Mouse (Mus musculus): ENCODE data around the gene Sncb. TPM values are rescaled to one million over a fixed set of nuclear protein-coding genes. Genes with fewer than 3 reads are reported as not detected.

The Sncb gene
- polyA plus RNA-seq, 1 experiment from 2014 or later: not detected

DNA sequence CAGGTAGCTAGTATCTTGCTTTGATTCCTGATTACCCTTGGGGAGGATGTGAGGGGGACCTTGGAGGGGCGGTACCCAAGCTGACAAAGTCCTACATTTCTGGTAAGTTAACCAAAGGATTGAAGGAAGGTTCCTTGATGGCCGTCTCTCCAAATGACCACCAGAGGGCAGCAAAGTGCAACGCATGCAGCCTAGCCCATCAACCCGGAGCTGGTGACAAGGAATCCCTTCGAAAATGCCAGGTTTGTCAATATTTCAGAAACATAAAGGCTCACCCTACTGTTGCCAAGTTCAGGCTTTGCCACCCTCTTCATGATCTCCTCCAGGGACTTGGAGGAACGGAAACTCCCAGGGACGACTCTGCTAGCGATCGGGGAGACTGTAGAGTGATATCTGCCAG is 33.3 kb upstream of the Sncb start:
- WGBS: 20% methylated on average over 9 of the region's 9 CpGs
- no peak for ATAC-seq (ENCODE audit: insufficient number of reproducible peaks, low FRiP score, low TSS enrichment, low read depth)
- Histone ChIP-seq H3K4me1 (ENCODE audit: control insufficient read depth, insufficient read depth, low read length) (no peaks in the 10 kb centered on the region), H3K4me3 (ENCODE audit: low read depth, low read length) (no peak overlapping the region), H3K36me3 (ENCODE audit: control insufficient read depth, insufficient read depth, low read length) (no peaks in the 10 kb centered on the region), H3K9ac (ENCODE audit: low read length) (no peak overlapping the region), H3K27ac (replicated peaks; ENCODE audit: low read depth, low read length) (no peak overlapping the region), H3K9me3 (ENCODE audit: control insufficient read depth, low read length) (no peaks in the 10 kb centered on the region), H3K27me3 (ENCODE audit: control insufficient read depth, insufficient read depth, low read length) (no peaks in the 10 kb centered on the region), H3K4me2 (ENCODE audit: low read depth, severe bottlenecking) (no peak overlapping the region)
- peak; percentile 85 for DNase-seq (ENCODE audit: low spot score)

DNA sequence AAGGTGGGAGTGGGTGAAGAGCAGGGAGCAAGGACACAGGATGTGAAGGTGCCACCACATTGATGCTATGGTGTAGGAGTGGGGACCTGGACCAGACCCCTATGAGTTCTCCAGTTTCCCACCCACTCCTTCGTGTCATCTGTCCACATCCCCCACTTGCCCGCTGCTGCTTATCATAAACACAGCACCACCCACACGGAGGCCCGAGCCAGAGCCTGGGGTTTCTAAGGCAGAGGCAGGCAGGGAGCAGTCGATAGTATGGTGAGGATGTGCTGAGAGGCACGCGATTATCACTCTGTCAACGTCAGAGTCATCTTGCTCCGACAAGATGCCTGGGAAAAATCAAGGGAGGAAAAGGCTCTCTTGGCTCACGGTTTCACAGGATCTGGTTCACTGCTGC is 32.3 kb upstream of the Sncb start:
- DNase-seq (ENCODE audit: low spot score): no peak
- H3K9me3 ChIP-seq (ENCODE audit: control insufficient read depth, low read length): no peaks in the 10 kb centered on the region
- no peak for ATAC-seq (ENCODE audit: insufficient number of reproducible peaks, low FRiP score, low TSS enrichment, low read depth)
- no peak overlapping the region for H3K27ac ChIP-seq (replicated peaks; ENCODE audit: low read depth, low read length)
- no peaks in the 10 kb centered on the region for H3K27me3 ChIP-seq (ENCODE audit: control insufficient read depth, insufficient read depth, low read length)
- H3K4me3 ChIP-seq (ENCODE audit: low read depth, low read length): no peak overlapping the region
- no peaks in the 10 kb centered on the region for H3K36me3 ChIP-seq (ENCODE audit: control insufficient read depth, insufficient read depth, low read length)
- no peak overlapping the region for H3K4me2 ChIP-seq (ENCODE audit: low read depth, severe bottlenecking)
- 72% methylated on average over 10 of the region's 10 CpGs for WGBS
- H3K9ac ChIP-seq (ENCODE audit: low read length): no peak overlapping the region
- no peaks in the 10 kb centered on the region for H3K4me1 ChIP-seq (ENCODE audit: control insufficient read depth, insufficient read depth, low read length)

DNA sequence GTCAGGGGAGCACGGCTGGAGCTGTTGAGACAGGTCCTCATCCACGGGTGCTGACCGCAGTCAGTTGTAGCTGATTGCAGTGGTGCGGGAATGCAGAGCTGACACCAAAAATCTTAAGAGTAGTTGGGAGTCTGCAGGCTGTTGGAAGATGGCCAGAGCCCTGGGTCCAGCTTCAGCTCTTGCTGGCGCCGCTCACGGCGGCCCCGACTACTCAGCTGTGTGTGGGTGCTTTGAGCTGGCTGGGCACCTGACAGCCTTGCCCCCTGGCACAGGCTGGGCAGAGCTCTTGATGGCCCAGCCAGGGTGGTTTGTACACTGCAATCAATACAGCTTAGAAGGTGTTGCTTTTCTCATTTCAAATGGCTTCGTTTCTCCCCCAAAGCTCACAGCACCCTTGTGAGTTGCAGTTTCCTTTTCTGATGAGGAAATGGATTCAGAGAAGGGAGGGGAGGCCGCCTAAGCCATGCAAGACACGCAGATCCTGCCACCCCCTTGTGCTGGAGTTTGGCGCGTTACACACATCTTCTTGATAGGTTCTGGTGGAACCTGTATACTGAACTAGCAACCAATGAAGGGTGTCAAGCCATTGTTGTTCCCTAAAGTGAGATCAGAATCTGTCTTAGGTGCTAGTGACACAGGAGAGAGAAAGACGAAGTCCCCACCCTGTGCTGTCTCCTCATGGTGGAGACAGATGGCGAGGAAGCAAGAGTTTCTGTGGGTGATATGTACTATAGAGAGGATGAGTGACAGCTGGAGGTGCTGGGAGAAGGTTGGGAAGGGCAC is 31.7 kb upstream of the Sncb start:
- Histone ChIP-seq H3K4me1 (ENCODE audit: control insufficient read depth, insufficient read depth, low read length) (no peaks in the 10 kb centered on the region), H3K27ac (replicated peaks; ENCODE audit: low read depth, low read length) (no peak overlapping the region), H3K4me3 (ENCODE audit: low read depth, low read length) (no peak overlapping the region), H3K4me2 (ENCODE audit: low read depth, severe bottlenecking) (no peak overlapping the region), H3K9me3 (ENCODE audit: control insufficient read depth, low read length) (no peaks in the 10 kb centered on the region), H3K9ac (ENCODE audit: low read length) (no peak overlapping the region), H3K27me3 (ENCODE audit: control insufficient read depth, insufficient read depth, low read length) (no peaks in the 10 kb centered on the region), H3K36me3 (ENCODE audit: control insufficient read depth, insufficient read depth, low read length) (no peaks in the 10 kb centered on the region)
- DNase-seq (ENCODE audit: low spot score): no peak
- WGBS: 77% methylated on average over 16 of the region's 16 CpGs
- ATAC-seq (ENCODE audit: insufficient number of reproducible peaks, low FRiP score, low TSS enrichment, low read depth): no peak

DNA sequence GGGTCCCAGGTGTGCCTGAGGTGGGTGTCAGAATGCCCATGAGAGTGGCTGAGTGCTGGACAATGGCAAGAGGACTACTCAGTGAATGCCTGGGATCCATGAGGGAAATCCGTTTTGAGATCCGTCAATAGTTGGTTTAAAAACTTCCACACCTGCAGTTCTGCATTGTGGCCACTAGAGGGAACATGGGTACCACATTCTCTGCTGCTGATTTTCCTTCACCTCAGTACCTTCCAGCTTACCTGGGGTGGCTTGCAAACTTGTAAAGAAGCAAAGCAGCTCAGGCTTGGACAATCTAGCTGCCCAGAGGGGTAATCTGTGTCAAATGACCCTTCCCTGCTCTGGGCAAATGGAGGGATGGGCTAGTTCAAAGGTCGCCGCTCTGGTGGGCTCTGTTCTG is 31.0 kb upstream of the Sncb start:
- ATAC-seq (ENCODE audit: insufficient number of reproducible peaks, low FRiP score, low TSS enrichment, low read depth): no peak
- WGBS: 42% methylated on average over 4 of the region's 4 CpGs
- DNase-seq (ENCODE audit: low spot score): peak; percentile 54

DNA sequence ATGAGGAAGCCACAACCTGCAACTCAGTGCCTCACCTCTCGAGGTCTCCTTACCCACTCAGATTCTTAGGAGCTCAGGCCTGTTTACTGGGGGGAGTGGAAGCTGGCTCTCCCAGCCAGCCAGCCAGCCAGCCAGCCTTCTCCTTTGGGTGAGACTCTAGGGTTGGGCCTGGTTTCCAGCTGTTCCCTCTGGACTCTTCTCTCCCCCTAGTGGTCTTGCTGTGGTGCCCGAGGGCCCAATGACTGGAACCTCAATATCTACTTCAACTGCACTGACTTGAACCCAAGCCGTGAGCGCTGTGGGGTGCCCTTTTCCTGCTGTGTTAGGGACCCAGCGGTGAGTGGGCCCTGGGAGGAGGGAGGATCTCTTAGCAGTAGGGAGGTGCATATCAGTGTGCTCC is 28.4 kb upstream of the Sncb start:
- H3K9me3 ChIP-seq (ENCODE audit: control insufficient read depth, low read length): no peaks in the 10 kb centered on the region
- 50% methylated on average over 5 of the region's 5 CpGs for WGBS
- H3K4me1 ChIP-seq (ENCODE audit: control insufficient read depth, insufficient read depth, low read length): peaks cover 3% of the 10 kb centered on the region; the same call in 1 of the 2 replicates
- no peak overlapping the region for H3K9ac ChIP-seq (ENCODE audit: low read length)
- no peaks in the 10 kb centered on the region for H3K36me3 ChIP-seq (ENCODE audit: control insufficient read depth, insufficient read depth, low read length)
- no peak overlapping the region for H3K4me2 ChIP-seq (ENCODE audit: low read depth, severe bottlenecking)
- no peak overlapping the region for H3K4me3 ChIP-seq (ENCODE audit: low read depth, low read length)
- DNase-seq (ENCODE audit: low spot score) (no peak), ATAC-seq (ENCODE audit: insufficient number of reproducible peaks, low FRiP score, low TSS enrichment, low read depth) (no peak)
- no peak overlapping the region for H3K27ac ChIP-seq (replicated peaks; ENCODE audit: low read depth, low read length)
- peaks cover 19% of the 10 kb centered on the region for H3K27me3 ChIP-seq (ENCODE audit: control insufficient read depth, insufficient read depth, low read length)

More for the DNA sequence above, 31.0 kb upstream of the Sncb start:
- no peaks in the 10 kb centered on the region; the same call in 1 of the 2 replicates for H3K27me3 ChIP-seq (ENCODE audit: control insufficient read depth, insufficient read depth, low read length)
- H3K36me3 ChIP-seq (ENCODE audit: control insufficient read depth, insufficient read depth, low read length): no peaks in the 10 kb centered on the region
- H3K9ac ChIP-seq (ENCODE audit: low read length): no peak overlapping the region
- H3K4me1 ChIP-seq (ENCODE audit: control insufficient read depth, insufficient read depth, low read length): no peaks in the 10 kb centered on the region
- H3K27ac ChIP-seq (replicated peaks; ENCODE audit: low read depth, low read length): no peak overlapping the region
- no peak overlapping the region for H3K4me2 ChIP-seq (ENCODE audit: low read depth, severe bottlenecking)
- no peak overlapping the region for H3K4me3 ChIP-seq (ENCODE audit: low read depth, low read length)
- no peaks in the 10 kb centered on the region for H3K9me3 ChIP-seq (ENCODE audit: control insufficient read depth, low read length)

DNA sequence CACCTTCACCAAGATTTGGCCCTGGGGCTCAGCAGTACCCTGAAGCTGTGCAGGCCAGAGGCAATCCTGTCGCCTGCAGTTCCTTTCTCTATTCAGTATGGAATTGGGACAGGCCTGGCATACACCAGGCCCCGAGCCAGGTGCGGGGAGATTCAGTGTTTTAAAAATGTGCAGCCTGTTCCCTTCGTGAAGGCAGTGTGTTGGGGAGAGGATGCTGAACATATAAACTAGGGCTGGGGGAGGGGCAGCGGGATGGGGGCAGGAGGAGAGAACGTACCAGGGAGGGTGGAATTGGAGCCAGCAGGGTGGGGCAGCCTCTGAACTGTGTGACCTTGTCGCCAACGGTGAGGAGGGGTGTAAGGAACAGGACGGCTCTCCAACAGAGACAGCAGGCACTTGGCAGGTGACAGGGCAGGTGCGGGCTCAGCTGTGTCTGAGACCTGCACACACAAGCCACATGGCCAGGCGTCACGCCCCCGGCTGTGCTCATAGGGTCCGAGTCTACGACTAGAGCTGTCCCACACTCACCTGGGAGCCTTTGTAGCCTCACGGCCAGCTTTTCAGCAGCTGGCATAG is 27.7 kb upstream of the Sncb start:
- ATAC-seq (ENCODE audit: insufficient number of reproducible peaks, low FRiP score, low TSS enrichment, low read depth): no peak
- H3K9ac ChIP-seq (ENCODE audit: low read length): no peak overlapping the region

DNA sequence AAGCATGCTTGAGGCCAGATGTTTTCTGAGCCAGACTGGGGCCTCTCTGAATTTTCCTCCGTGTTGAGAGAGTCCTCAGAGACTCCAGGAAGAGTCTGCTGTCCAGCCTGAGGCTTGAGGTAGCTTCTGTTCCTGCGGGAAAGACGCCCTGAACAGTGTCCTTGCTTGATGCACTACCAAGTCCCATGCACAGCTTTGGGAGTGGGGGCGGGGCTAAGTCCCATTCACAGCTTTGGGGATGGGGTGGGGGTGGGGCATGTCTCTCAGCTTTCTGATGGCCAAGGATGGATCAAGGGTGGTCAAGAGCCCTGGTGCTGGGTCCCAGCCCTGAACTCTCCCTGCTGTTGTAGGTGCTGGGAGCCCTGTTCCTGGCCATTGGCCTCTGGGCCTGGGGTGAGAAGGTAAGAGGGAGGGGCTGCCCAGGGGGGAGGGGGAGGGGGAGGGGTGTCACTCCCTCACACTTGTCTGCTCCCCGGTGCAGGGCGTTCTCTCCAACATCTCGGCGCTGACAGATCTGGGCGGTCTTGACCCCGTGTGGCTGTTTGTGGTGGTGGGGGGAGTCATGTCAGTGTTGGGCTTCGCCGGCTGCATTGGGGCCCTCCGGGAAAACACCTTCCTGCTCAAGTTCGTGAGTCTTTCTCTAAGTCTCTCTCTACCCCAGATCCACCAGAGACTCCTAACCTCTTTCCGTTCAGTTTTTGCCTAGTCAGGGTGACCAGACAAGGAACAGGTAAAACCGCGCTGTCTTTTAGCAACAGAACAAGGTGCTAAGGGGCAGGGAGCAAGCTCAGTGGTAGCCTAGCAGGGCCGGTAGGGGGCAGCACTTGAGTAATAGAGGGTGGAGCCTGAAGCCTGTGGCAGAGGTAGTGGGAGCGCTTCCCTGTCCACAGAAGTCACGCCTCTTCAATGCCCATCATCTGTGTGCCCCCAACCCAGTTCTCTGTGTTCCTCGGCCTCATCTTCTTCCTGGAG is 26.1 kb upstream of the Sncb start:
- Histone ChIP-seq H3K36me3 (ENCODE audit: control insufficient read depth, insufficient read depth, low read length) (no peaks in the 10 kb centered on the region), H3K27ac (replicated peaks; ENCODE audit: low read depth, low read length) (no peak overlapping the region), H3K4me2 (ENCODE audit: low read depth, severe bottlenecking) (no peak overlapping the region), H3K27me3 (ENCODE audit: control insufficient read depth, insufficient read depth, low read length) (peaks cover 24% of the 10 kb centered on the region), H3K9ac (ENCODE audit: low read length) (no peak overlapping the region), H3K9me3 (ENCODE audit: control insufficient read depth, low read length) (no peaks in the 10 kb centered on the region), H3K4me3 (ENCODE audit: low read depth, low read length) (no peak overlapping the region), H3K4me1 (ENCODE audit: control insufficient read depth, insufficient read depth, low read length) (peaks cover 4% of the 10 kb centered on the region; the same call in 1 of the 2 replicates)
- DNase-seq (ENCODE audit: low spot score): peak; percentile 56
- WGBS: 13% methylated on average over 19 of the region's 21 CpGs
- ATAC-seq (ENCODE audit: insufficient number of reproducible peaks, low FRiP score, low TSS enrichment, low read depth): no peak

More for the DNA sequence above, 27.7 kb upstream of the Sncb start:
- 69% methylated on average over 16 of the region's 16 CpGs for WGBS
- DNase-seq (ENCODE audit: low spot score): no peak
- Histone ChIP-seq H3K27me3 (ENCODE audit: control insufficient read depth, insufficient read depth, low read length) (peaks cover 24% of the 10 kb centered on the region), H3K9me3 (ENCODE audit: control insufficient read depth, low read length) (no peaks in the 10 kb centered on the region), H3K36me3 (ENCODE audit: control insufficient read depth, insufficient read depth, low read length) (no peaks in the 10 kb centered on the region), H3K4me1 (ENCODE audit: control insufficient read depth, insufficient read depth, low read length) (peaks cover 4% of the 10 kb centered on the region; the same call in 1 of the 2 replicates), H3K4me3 (ENCODE audit: low read depth, low read length) (no peak overlapping the region), H3K27ac (replicated peaks; ENCODE audit: low read depth, low read length) (no peak overlapping the region), H3K4me2 (ENCODE audit: low read depth, severe bottlenecking) (no peak overlapping the region)

Data from limb, embryonic 11.5 days (tissue).